Mouse (Mus musculus): ENCODE measurements around the gene Klhdc7a. TPM values are rescaled to one million over a fixed set of nuclear protein-coding genes. Genes with fewer than 3 reads are reported as not detected.
A peak's percentile ranks its signal among the peaks of the same experiment; 100 is the strongest.

Gene Klhdc7a
- polyA plus RNA-seq, 1 experiment from 2014 or later, result 0.61 TPM

DNA sequence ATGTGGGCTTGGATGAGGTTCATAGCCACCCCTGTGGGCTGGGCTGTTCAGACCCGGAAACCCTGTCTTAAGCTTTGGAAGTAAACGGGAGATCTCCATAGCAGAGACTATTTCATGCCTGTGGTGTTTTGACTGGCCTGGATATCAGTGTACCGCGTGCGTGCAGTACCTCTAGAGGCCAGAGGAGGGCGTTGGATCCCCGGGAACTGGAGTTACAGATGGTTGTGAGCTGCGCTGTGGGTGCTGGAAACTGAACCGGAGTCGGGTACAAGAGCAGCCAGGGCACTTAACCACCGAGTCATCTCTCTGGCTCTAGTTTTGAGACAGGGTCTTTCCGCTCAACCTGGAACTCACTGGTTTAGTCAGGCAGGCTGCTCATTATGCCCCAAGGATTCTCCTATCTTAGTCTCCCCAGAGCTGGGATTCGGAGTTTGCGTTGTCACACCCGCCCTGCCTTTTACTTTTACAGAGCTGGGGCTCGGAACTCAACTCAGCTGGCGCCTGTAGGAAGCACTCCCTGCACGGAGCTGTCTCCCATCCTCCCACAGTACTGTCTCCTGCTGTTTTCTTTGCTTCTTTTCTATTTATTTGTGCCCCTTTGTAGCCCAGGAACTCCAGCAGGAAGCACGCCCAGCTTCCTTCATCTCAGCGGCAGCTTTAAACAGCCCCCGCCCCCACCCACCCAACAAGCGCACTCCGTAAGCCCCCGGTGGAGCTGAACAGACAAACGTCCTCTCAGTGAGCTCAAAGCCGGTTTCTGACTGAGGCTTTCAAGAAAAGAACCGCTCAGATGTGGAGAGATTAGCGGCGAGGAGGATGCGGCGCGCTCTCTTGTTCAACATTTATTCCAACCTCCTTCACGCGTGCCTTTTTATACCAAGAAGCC lies 42.3 kb downstream of the Klhdc7a start:
- Histone ChIP-seq H3K4me1 (replicated peaks) (peaks cover 30% of the 10 kb centered on the region), H3K9me3 (no peaks in the 10 kb centered on the region), H3K4me2 (peak overlapping the region; percentile 53), H3K27me3 (peaks cover 29% of the 10 kb centered on the region), H3K27ac (peak overlapping the region; percentile 81), H3K36me3 (no peaks in the 10 kb centered on the region), H3K4me3 (peak overlapping the region; percentile 31), H3K9ac (peak overlapping the region; percentile 56)
- WGBS, result 17% methylated on average over 34 of the region's 34 CpGs
- peak; percentile 30; the same call in 1 of the 2 replicates for ATAC-seq (ENCODE audit: low FRiP score)

DNA sequence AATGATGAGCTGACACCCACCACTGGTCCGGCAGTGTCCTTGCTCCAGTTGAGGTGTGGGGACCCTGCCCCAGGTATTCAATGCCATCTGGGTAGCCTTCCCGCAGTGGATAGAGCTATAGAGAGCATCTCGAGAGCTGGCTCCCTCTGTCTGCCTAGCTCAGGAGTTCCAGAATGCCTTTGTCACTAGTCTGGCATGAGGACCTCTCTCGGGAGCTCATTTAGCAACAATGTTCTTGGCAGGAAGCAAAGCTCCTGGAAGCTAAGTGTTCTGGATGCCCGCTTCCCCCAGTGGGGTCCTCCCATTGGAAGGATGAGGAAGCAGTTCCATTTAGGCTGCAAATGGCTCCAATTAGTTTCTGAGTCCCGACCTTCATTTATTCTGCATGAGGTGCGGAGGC lies 51.1 kb downstream of the Klhdc7a start:
- ATAC-seq (ENCODE audit: low FRiP score), result no peak
- no peaks in the 10 kb centered on the region for H3K9me3 ChIP-seq
- peaks cover 14% of the 10 kb centered on the region for H3K4me1 ChIP-seq (replicated peaks)
- no peak overlapping the region for H3K9ac ChIP-seq
- H3K4me3 ChIP-seq, result no peak overlapping the region
- H3K27me3 ChIP-seq, result peaks cover 13% of the 10 kb centered on the region
- WGBS, result 71% methylated on average over 7 of the region's 7 CpGs
- H3K4me2 ChIP-seq, result no peak overlapping the region
- H3K36me3 ChIP-seq, result no peaks in the 10 kb centered on the region
- no peak overlapping the region for H3K27ac ChIP-seq

MicroRNAs within 50 kb of the gene (microRNA counts, 519-probe panel; counts per million panel counts)
- 1,684 counts per million, percentile 7 among the panel's probes with 10 or more counts for microRNA mmu-miR-2139

Small RNAs within 50 kb of the gene (microRNA-seq; reads per million reads assigned to microRNA genes)
- not detected for gene Mir2139

Other genes starting within 250 kb of the Klhdc7a start
- gene Pax7, start 134.5 kb downstream of the Klhdc7a start, polyA plus RNA-seq (2015; fragmentation: Nextera tagmentation; extraction: Ambion mirVana), result 0.84 and 1.6 TPM in 2 replicates

All from hindbrain, embryonic 13.5 days (tissue).